Mouse (Mus musculus) stomach, postnatal 0 days (tissue): ENCODE measurements around the gene Dapl1.

Experiments used
- CTCF ChIP-seq: IDR thresholded peaks from 2 replicates; pipeline ENCODE4 v1.5.1; 2016; ENCODE audit warnings: antibody characterized with exemption, low read depth, mild to moderate bottlenecking, moderate library complexity
- EP300 ChIP-seq: optimal IDR thresholded peaks from 2 replicates; pipeline ENCODE3; 2016; ENCODE audit warnings: antibody characterized with exemption

- TF ChIP-seq CTCF (no peak), EP300 (no peak)
Observed at GRCm38 (mm10) chr2:59451675-59452074, 32.8 kb upstream of the Dapl1 start.
